Mouse (Mus musculus): ENCODE data around the gene Phldb2.

The Phldb2 gene

GRCm38 (mm10) chr16:45800406-45800805 lies 153.0 kb downstream of the Phldb2 start:
- in situ Hi-C loops (cut with MboI, MseI), result no loop called here

- in situ Hi-C loops (cut with MboI, MseI), result no loop called here
These were observed 154.2 kb downstream of the Phldb2 start for GRCm38 (mm10) chr16:45799150-45799549.

- in situ Hi-C loops (cut with MboI, MseI), result no loop called here
These were observed 154.8 kb downstream of the Phldb2 start for GRCm38 (mm10) chr16:45798591-45798990.

- in situ Hi-C loops (cut with MboI, MseI), result no loop called here
These were observed 156.6 kb downstream of the Phldb2 start for GRCm38 (mm10) chr16:45796815-45797214.

GRCm38 (mm10) chr16:45795188-45795693 lies 158.2 kb downstream of the Phldb2 start:
- in situ Hi-C loops (cut with MboI, MseI), result no loop called here

- in situ Hi-C loops (cut with MboI, MseI), result no loop called here
These were observed 160.6 kb downstream of the Phldb2 start for GRCm38 (mm10) chr16:45792781-45793180.

GRCm38 (mm10) chr16:45791286-45791685 lies 162.1 kb downstream of the Phldb2 start:
- in situ Hi-C loops (cut with MboI, MseI), result no loop called here

GRCm38 (mm10) chr16:45789311-45789710 lies 164.1 kb downstream of the Phldb2 start:
- in situ Hi-C loops (cut with MboI, MseI), result no loop called here

- in situ Hi-C loops (cut with MboI, MseI), result no loop called here
These were observed 165.7 kb downstream of the Phldb2 start for GRCm38 (mm10) chr16:45787650-45788049.

- in situ Hi-C loops (cut with MboI, MseI), result no loop called here
These were observed 166.8 kb downstream of the Phldb2 start for GRCm38 (mm10) chr16:45786639-45787038.

- in situ Hi-C loops (cut with MboI, MseI), result no loop called here
These were observed 173.4 kb downstream of the Phldb2 start for GRCm38 (mm10) chr16:45780001-45780400.

GRCm38 (mm10) chr16:45774813-45775212 lies 178.6 kb downstream of the Phldb2 start:
- in situ Hi-C loops (cut with MboI, MseI), result no loop called here

- in situ Hi-C loops (cut with MboI, MseI), result no loop called here
These were observed 182.5 kb downstream of the Phldb2 start for GRCm38 (mm10) chr16:45770914-45771313.

- in situ Hi-C loops (cut with MboI, MseI), result no loop called here
These were observed 185.4 kb downstream of the Phldb2 start for GRCm38 (mm10) chr16:45767853-45768640.

- in situ Hi-C loops (cut with MboI, MseI), result no loop called here
These were observed 186.0 kb downstream of the Phldb2 start for GRCm38 (mm10) chr16:45767434-45767833.

GRCm38 (mm10) chr16:45765801-45766494 lies 187.4 kb downstream of the Phldb2 start:
- in situ Hi-C loops (cut with MboI, MseI), result no loop called here

GRCm38 (mm10) chr16:45765102-45765501 lies 188.3 kb downstream of the Phldb2 start:
- in situ Hi-C loops (cut with MboI, MseI), result no loop called here

GRCm38 (mm10) chr16:45762859-45763505 lies 190.4 kb downstream of the Phldb2 start:
- in situ Hi-C loops (cut with MboI, MseI), result loop anchor here in 1 of 2 experiments (5.0 kb wide), 1 partner anchor 204 kb away; no protein-coding TSS in a partner anchor

- in situ Hi-C loops (cut with MboI, MseI), result loop anchor here in 1 of 2 experiments (5.0 kb wide), 1 partner anchor 206 kb away; no protein-coding TSS in a partner anchor
These were observed 192.0 kb downstream of the Phldb2 start for GRCm38 (mm10) chr16:45761425-45761824.

- in situ Hi-C loops (cut with MboI, MseI), result no loop called here
These were observed 194.6 kb downstream of the Phldb2 start for GRCm38 (mm10) chr16:45758726-45759269.

- in situ Hi-C loops (cut with MboI, MseI), result no loop called here
These were observed 195.8 kb downstream of the Phldb2 start for GRCm38 (mm10) chr16:45757421-45758078.

Measured in T-helper 17 cell (primary cell).